Mouse (Mus musculus) C2C12 (cell line): Measurements from ENCODE around the gene Ankfy1.

ENCODE experiments used
- CEBPB ChIP-seq: IDR thresholded peaks from one replicate; pipeline ENCODE4 v1.6.1; 2011; ENCODE audit warnings: low read depth, mild to moderate bottlenecking, control low read depth, moderate library complexity
- CTCF ChIP-seq: IDR thresholded peaks from one replicate; pipeline ENCODE4 v1.5.1; 2011; ENCODE audit not compliant: control insufficient read depth, insufficient read depth, insufficient read length
- MAX ChIP-seq: IDR thresholded peaks from one replicate; pipeline ENCODE4 v1.6.1; 2011; ENCODE audit warnings: mild to moderate bottlenecking, control low read depth
- MYOG ChIP-seq: IDR thresholded peaks from one replicate; pipeline ENCODE4 v1.6.1; 2011; ENCODE audit not compliant: control insufficient read depth, insufficient read length; ENCODE audit errors: extremely low read depth
- USF1 ChIP-seq: IDR thresholded peaks from one replicate; pipeline ENCODE4 v1.6.1; 2011; ENCODE audit warnings: low read depth, mild to moderate bottlenecking, control low read depth, moderate library complexity

DNA sequence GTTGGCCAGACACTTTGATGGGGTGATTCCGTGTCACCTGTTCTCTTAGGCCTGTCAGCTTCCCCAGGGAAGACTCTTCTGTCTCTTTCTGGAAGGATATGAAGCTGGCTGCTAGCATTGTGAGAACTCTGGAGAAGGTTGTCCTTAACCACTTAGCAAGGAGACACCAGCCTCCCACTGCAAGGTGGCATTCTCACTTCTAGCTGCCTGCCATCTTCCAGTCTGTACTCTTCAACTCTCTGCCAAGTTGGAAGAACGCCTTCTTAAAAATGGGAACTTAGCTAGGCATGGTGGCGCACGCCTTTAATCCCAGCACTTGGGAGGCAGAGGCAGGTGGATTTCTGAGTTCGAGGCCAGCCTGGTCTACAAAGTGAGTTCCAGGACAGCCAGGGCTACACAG, 123.9 kb downstream of the Ankfy1 start:
- TF ChIP-seq CTCF (no peak), MAX (no peak), MYOG (no peak), CEBPB (no peak), USF1 (no peak)
